Mouse (Mus musculus): ENCODE measurements at regions not wholly inside any gene's neighbourhood (a gene's known extent, or its start where the extent isn't known, plus 50 kb on each side); places are given as distances from the start of the nearest gene placed in this dataset.

GRCm38 (mm10) chr8:90192856-90193255, 155.3 kb downstream of the Tox3 start:
- H3K36me3 ChIP-seq (ENCODE audit: control insufficient read depth, insufficient read depth), result no peaks in the 10 kb centered on the region
- H3K9ac ChIP-seq (ENCODE audit: low read length), result no peak overlapping the region
- no peak for ATAC-seq (replicated peaks; ENCODE audit: extremely low read depth, insufficient read depth, low FRiP score)
- no peak overlapping the region for H3K4me2 ChIP-seq (ENCODE audit: low read depth, low read length)
- H3K4me1 ChIP-seq (ENCODE audit: control insufficient read depth, insufficient read depth, low read length), result no peaks in the 10 kb centered on the region
- no peak overlapping the region for H3K27ac ChIP-seq (ENCODE audit: low read length)
- WGBS, result 35% methylated on average over 2 of the region's 2 CpGs
- H3K4me3 ChIP-seq (ENCODE audit: low read length), result no peak overlapping the region
- no peaks in the 10 kb centered on the region for H3K9me3 ChIP-seq (replicated peaks; ENCODE audit: control insufficient read depth, low read length)
- no peaks in the 10 kb centered on the region for H3K27me3 ChIP-seq (ENCODE audit: control insufficient read depth, insufficient read depth, low read length)

GRCm38 (mm10) chr8:90182807-90183206, 165.3 kb downstream of the Tox3 start:
- H3K4me1 ChIP-seq (ENCODE audit: control insufficient read depth, insufficient read depth, low read length), result no peaks in the 10 kb centered on the region
- no peak overlapping the region for H3K4me3 ChIP-seq (ENCODE audit: low read length)
- no peaks in the 10 kb centered on the region for H3K9me3 ChIP-seq (replicated peaks; ENCODE audit: control insufficient read depth, low read length)
- no peaks in the 10 kb centered on the region for H3K27me3 ChIP-seq (ENCODE audit: control insufficient read depth, insufficient read depth, low read length)
- 52% methylated on average over 6 of the region's 6 CpGs for whole genome bisulfite sequencing
- no peak overlapping the region for H3K27ac ChIP-seq (ENCODE audit: low read length)
- H3K9ac ChIP-seq (ENCODE audit: low read length), result no peak overlapping the region
- no peak for ATAC-seq (replicated peaks; ENCODE audit: extremely low read depth, insufficient read depth, low FRiP score)
- H3K4me2 ChIP-seq (ENCODE audit: low read depth, low read length), result no peak overlapping the region
- no peaks in the 10 kb centered on the region for H3K36me3 ChIP-seq (ENCODE audit: control insufficient read depth, insufficient read depth)

- 74% methylated on average over 7 of the region's 7 CpGs for WGBS
- Histone ChIP-seq H3K36me3 (ENCODE audit: control insufficient read depth, insufficient read depth) (no peaks in the 10 kb centered on the region), H3K4me1 (ENCODE audit: control insufficient read depth, insufficient read depth, low read length) (no peaks in the 10 kb centered on the region; the same call in 1 of the 2 replicates), H3K9me3 (replicated peaks; ENCODE audit: control insufficient read depth, low read length) (no peaks in the 10 kb centered on the region), H3K27me3 (ENCODE audit: control insufficient read depth, insufficient read depth, low read length) (no peaks in the 10 kb centered on the region), H3K27ac (ENCODE audit: low read length) (no peak overlapping the region), H3K9ac (ENCODE audit: low read length) (no peak overlapping the region), H3K4me3 (ENCODE audit: low read length) (no peak overlapping the region), H3K4me2 (ENCODE audit: low read depth, low read length) (no peak overlapping the region)
- no peak for ATAC-seq (replicated peaks; ENCODE audit: extremely low read depth, insufficient read depth, low FRiP score)
Measured at GRCm38 (mm10) chr8:90176771-90177170, 171.4 kb downstream of the Tox3 start.

GRCm38 (mm10) chr8:90176335-90176734, 171.8 kb downstream of the Tox3 start:
- H3K4me2 ChIP-seq (ENCODE audit: low read depth, low read length), result no peak overlapping the region
- no peaks in the 10 kb centered on the region for H3K9me3 ChIP-seq (replicated peaks; ENCODE audit: control insufficient read depth, low read length)
- no peaks in the 10 kb centered on the region; the same call in 1 of the 2 replicates for H3K4me1 ChIP-seq (ENCODE audit: control insufficient read depth, insufficient read depth, low read length)
- 40% methylated on average over 9 of the region's 9 CpGs for WGBS
- no peaks in the 10 kb centered on the region for H3K27me3 ChIP-seq (ENCODE audit: control insufficient read depth, insufficient read depth, low read length)
- no peaks in the 10 kb centered on the region for H3K36me3 ChIP-seq (ENCODE audit: control insufficient read depth, insufficient read depth)
- ATAC-seq (replicated peaks; ENCODE audit: extremely low read depth, insufficient read depth, low FRiP score), result no peak
- no peak overlapping the region for H3K9ac ChIP-seq (ENCODE audit: low read length)
- H3K27ac ChIP-seq (ENCODE audit: low read length), result no peak overlapping the region
- no peak overlapping the region for H3K4me3 ChIP-seq (ENCODE audit: low read length)

- ATAC-seq (replicated peaks; ENCODE audit: extremely low read depth, insufficient read depth, low FRiP score), result peak; percentile 83
- H3K4me1 ChIP-seq (ENCODE audit: control insufficient read depth, insufficient read depth, low read length), result peaks cover 6% of the 10 kb centered on the region; the same call in 1 of the 2 replicates
- H3K9ac ChIP-seq (ENCODE audit: low read length), result no peak overlapping the region
- WGBS, result 45% methylated on average over 2 of the region's 2 CpGs
- peak overlapping the region; percentile 59 for H3K27ac ChIP-seq (ENCODE audit: low read length)
- H3K4me3 ChIP-seq (ENCODE audit: low read length), result no peak overlapping the region
- H3K36me3 ChIP-seq (ENCODE audit: control insufficient read depth, insufficient read depth), result no peaks in the 10 kb centered on the region
- no peaks in the 10 kb centered on the region for H3K27me3 ChIP-seq (ENCODE audit: control insufficient read depth, insufficient read depth, low read length)
- H3K9me3 ChIP-seq (replicated peaks; ENCODE audit: control insufficient read depth, low read length), result peaks cover 2% of the 10 kb centered on the region
- no peak overlapping the region for H3K4me2 ChIP-seq (ENCODE audit: low read depth, low read length)
Measured at GRCm38 (mm10) chr8:90166639-90167038, 181.5 kb downstream of the Tox3 start.

GRCm38 (mm10) chr8:90151477-90151876, 196.7 kb downstream of the Tox3 start:
- Histone ChIP-seq H3K36me3 (ENCODE audit: control insufficient read depth, insufficient read depth) (no peaks in the 10 kb centered on the region), H3K4me3 (ENCODE audit: low read length) (no peak overlapping the region), H3K4me1 (ENCODE audit: control insufficient read depth, insufficient read depth, low read length) (no peaks in the 10 kb centered on the region), H3K9ac (ENCODE audit: low read length) (no peak overlapping the region), H3K27ac (ENCODE audit: low read length) (no peak overlapping the region), H3K4me2 (ENCODE audit: low read depth, low read length) (no peak overlapping the region), H3K9me3 (replicated peaks; ENCODE audit: control insufficient read depth, low read length) (no peaks in the 10 kb centered on the region), H3K27me3 (ENCODE audit: control insufficient read depth, insufficient read depth, low read length) (no peaks in the 10 kb centered on the region)
- 86% methylated on average over 5 of the region's 5 CpGs for WGBS
- ATAC-seq (replicated peaks; ENCODE audit: extremely low read depth, insufficient read depth, low FRiP score), result no peak

- Histone ChIP-seq H3K27ac (ENCODE audit: low read length) (no peak overlapping the region), H3K9me3 (replicated peaks; ENCODE audit: control insufficient read depth, low read length) (no peaks in the 10 kb centered on the region), H3K27me3 (ENCODE audit: control insufficient read depth, insufficient read depth, low read length) (no peaks in the 10 kb centered on the region), H3K36me3 (ENCODE audit: control insufficient read depth, insufficient read depth) (no peaks in the 10 kb centered on the region), H3K4me1 (ENCODE audit: control insufficient read depth, insufficient read depth, low read length) (no peaks in the 10 kb centered on the region), H3K4me2 (ENCODE audit: low read depth, low read length) (no peak overlapping the region), H3K9ac (ENCODE audit: low read length) (no peak overlapping the region), H3K4me3 (ENCODE audit: low read length) (no peak overlapping the region)
- ATAC-seq (replicated peaks; ENCODE audit: extremely low read depth, insufficient read depth, low FRiP score), result no peak
- 73% methylated on average over 6 of the region's 6 CpGs for whole genome bisulfite sequencing
Measured at GRCm38 (mm10) chr8:90149903-90150302, 198.2 kb downstream of the Tox3 start.

GRCm38 (mm10) chr8:90134626-90135025, 213.5 kb downstream of the Tox3 start:
- Histone ChIP-seq H3K4me1 (ENCODE audit: control insufficient read depth, insufficient read depth, low read length) (peaks cover 10% of the 10 kb centered on the region), H3K9me3 (replicated peaks; ENCODE audit: control insufficient read depth, low read length) (no peaks in the 10 kb centered on the region), H3K36me3 (ENCODE audit: control insufficient read depth, insufficient read depth) (no peaks in the 10 kb centered on the region), H3K27ac (ENCODE audit: low read length) (peak overlapping the region; percentile 83), H3K27me3 (ENCODE audit: control insufficient read depth, insufficient read depth, low read length) (no peaks in the 10 kb centered on the region), H3K9ac (ENCODE audit: low read length) (no peak overlapping the region), H3K4me3 (ENCODE audit: low read length) (no peak overlapping the region), H3K4me2 (ENCODE audit: low read depth, low read length) (no peak overlapping the region)
- ATAC-seq (replicated peaks; ENCODE audit: extremely low read depth, insufficient read depth, low FRiP score), result peak; percentile 80
- 52% methylated on average over 5 of the region's 5 CpGs for WGBS

GRCm38 (mm10) chr8:90130704-90131267, 217.4 kb downstream of the Tox3 start:
- Histone ChIP-seq H3K4me1 (ENCODE audit: control insufficient read depth, insufficient read depth, low read length) (peaks cover 6% of the 10 kb centered on the region), H3K36me3 (ENCODE audit: control insufficient read depth, insufficient read depth) (no peaks in the 10 kb centered on the region), H3K9me3 (replicated peaks; ENCODE audit: control insufficient read depth, low read length) (no peaks in the 10 kb centered on the region), H3K4me3 (ENCODE audit: low read length) (no peak overlapping the region), H3K4me2 (ENCODE audit: low read depth, low read length) (no peak overlapping the region), H3K9ac (ENCODE audit: low read length) (no peak overlapping the region), H3K27ac (ENCODE audit: low read length) (no peak overlapping the region), H3K27me3 (ENCODE audit: control insufficient read depth, insufficient read depth, low read length) (no peaks in the 10 kb centered on the region)
- WGBS, result 85% methylated on average over 5 of the region's 5 CpGs
- ATAC-seq (replicated peaks; ENCODE audit: extremely low read depth, insufficient read depth, low FRiP score), result no peak
